Mouse (Mus musculus) adrenal gland, postnatal 4 days (tissue): ENCODE measurements at regions not wholly inside any gene's neighbourhood (a gene's known extent, or its start where the extent isn't known, plus 50 kb on each side); places are given as distances from the start of the nearest gene placed in this dataset.

Experiments used
- DNase-seq, 2 experiments: peaks; one replicate each; pipeline ENCODE4 v3.0.0; 2021 to 2022; ENCODE audit warnings: low spot score in 2 of 2, mixed read lengths in 2 of 2

- no peak for DNase-seq
Observed at GRCm38 (mm10) chr13:107835756-107836385, 208.4 kb upstream of the Smim15 start.

- DNase-seq, result no peak
Observed at GRCm38 (mm10) chr13:107831997-107832396, 212.2 kb upstream of the Smim15 start.

GRCm38 (mm10) chr13:107831221-107831681, 213.0 kb upstream of the Smim15 start:
- DNase-seq, result peak; percentile 75 to 85

- DNase-seq, result no peak
Observed at GRCm38 (mm10) chr13:107830281-107830680, 214.0 kb upstream of the Smim15 start.

- DNase-seq, result no peak
Observed at GRCm38 (mm10) chr13:107829861-107830260, 214.4 kb upstream of the Smim15 start.

- DNase-seq, result no peak
Observed at GRCm38 (mm10) chr13:107825636-107826035, 218.6 kb upstream of the Smim15 start.

- no peak for DNase-seq
Observed at GRCm38 (mm10) chr13:107823342-107823741, 220.9 kb upstream of the Smim15 start.

GRCm38 (mm10) chr13:107822198-107822597, 222.0 kb upstream of the Smim15 start:
- no peak for DNase-seq

GRCm38 (mm10) chr13:107813562-107814161, 230.6 kb upstream of the Smim15 start:
- no peak for DNase-seq

- no peak for DNase-seq
Observed at GRCm38 (mm10) chr13:107812014-107812413, 232.2 kb upstream of the Smim15 start.

- no peak for DNase-seq
Observed at GRCm38 (mm10) chr13:107810802-107811192, 233.4 kb upstream of the Smim15 start.

GRCm38 (mm10) chr13:107810060-107810801, 234.0 kb upstream of the Smim15 start:
- no peak for DNase-seq

- no peak for DNase-seq
Observed at GRCm38 (mm10) chr13:107808961-107809360, 235.3 kb upstream of the Smim15 start.

GRCm38 (mm10) chr13:107804418-107804817, 239.8 kb upstream of the Smim15 start:
- no peak for DNase-seq

GRCm38 (mm10) chr13:107799199-107799945, 244.9 kb upstream of the Smim15 start:
- DNase-seq, result no peak

GRCm38 (mm10) chr13:107798144-107798543, 246.1 kb upstream of the Smim15 start:
- no peak for DNase-seq

GRCm38 (mm10) chr13:107795516-107795915, 248.7 kb upstream of the Smim15 start:
- DNase-seq, result no peak

- DNase-seq, result no peak
Observed at GRCm38 (mm10) chr13:107791770-107792169, 252.5 kb upstream of the Smim15 start.

GRCm38 (mm10) chr13:107784971-107785370, 259.3 kb upstream of the Smim15 start:
- DNase-seq, result no peak

- DNase-seq, result no peak
Observed at GRCm38 (mm10) chr13:107781741-107782140, 262.5 kb upstream of the Smim15 start.

- DNase-seq, result no peak
Observed at GRCm38 (mm10) chr13:107781221-107781620, 263.0 kb upstream of the Smim15 start.

- no peak for DNase-seq
Observed at GRCm38 (mm10) chr13:107779591-107779990, 264.7 kb upstream of the Smim15 start.
